Mouse (Mus musculus): ENCODE measurements around the gene Smarcd2. TPM values are rescaled to one million over a fixed set of nuclear protein-coding genes. Genes with fewer than 3 reads are reported as not detected.

Gene Smarcd2
- polyA plus RNA-seq (2017; shearing (Covaris generic)): 186 TPM

GRCm38 (mm10) chr11:106272644-106273310 lies at the start of gene Smarcd2:
Gene Smarcd2, minus strand, starts transcription at chr11:106272972.

DNA sequence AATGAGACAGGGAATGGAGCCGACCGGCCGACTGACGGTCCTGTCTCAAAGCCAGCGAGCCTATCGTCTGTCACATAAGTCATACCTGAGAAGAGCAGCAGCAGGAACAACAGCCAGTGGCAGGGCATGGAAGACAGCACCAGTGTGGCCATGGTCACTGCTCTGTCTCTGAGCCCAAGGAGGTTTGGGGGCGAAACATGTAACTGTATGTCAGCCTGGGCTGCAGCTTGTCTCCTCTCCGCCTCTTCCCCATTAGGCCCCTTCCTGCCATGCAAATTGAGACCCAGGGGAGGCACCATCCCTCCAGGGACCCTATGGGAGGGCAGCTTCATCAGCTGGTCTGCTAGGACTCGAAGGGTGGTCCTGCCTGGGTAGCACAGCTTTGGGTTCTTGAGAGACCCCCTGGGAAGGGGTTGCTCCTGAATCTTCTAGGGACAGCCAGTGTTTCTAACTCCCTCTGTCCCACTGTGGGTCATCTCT lies 41.6 kb upstream of the Smarcd2 start, which contains the start of gene Cd79b:
TSS of gene Cd79b (minus strand) at position 430 of the 480 bp plus-strand sequence.

DNA sequence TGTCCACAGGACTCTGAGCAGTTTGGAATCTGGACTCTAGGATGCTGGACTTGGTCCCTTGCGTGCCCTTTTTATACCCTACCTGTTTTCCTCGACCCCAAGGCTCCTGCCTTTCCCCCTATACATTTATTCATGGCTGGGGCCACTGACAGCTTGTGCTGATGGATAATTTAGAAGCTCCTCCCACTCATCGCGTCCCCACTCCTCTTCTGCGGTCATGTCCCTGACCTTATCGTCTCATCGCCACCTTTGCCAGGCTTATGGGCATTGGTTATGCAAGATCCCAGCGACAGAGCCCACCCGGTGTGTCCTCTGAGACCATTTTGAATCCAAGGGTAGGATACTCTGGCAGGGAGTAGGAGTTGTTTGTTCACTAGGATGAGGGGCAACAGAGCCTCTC lies 29.0 kb upstream of the Smarcd2 start, which contains the start of gene Gh:
TSS of gene Gh (minus strand) at position 101 of the 400 bp plus-strand sequence.

DNA sequence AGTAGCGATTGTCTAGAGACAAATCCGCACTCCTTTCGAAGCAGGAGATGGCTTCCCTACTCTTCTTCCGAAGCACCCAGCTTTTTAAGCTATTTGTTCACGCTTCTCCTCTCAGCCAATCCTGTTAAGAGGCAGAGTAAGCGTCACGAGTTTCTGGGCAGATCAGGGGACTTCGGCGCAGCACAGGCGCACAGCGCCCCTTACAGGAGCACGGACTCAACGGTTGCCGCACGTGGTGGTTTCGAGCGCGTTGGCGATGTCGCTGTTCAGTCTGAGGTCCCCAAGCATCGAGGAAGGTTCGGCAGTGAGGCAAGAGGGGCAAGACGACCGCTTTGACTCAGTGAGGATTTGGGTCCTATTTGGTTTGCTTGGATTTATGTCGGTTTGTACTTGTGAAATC lies 3.7 kb upstream of the Smarcd2 start, which contains the start of gene Tcam1:
TSS of gene Tcam1 (plus strand) at position 219 of the 400 bp plus-strand sequence.

DNA sequence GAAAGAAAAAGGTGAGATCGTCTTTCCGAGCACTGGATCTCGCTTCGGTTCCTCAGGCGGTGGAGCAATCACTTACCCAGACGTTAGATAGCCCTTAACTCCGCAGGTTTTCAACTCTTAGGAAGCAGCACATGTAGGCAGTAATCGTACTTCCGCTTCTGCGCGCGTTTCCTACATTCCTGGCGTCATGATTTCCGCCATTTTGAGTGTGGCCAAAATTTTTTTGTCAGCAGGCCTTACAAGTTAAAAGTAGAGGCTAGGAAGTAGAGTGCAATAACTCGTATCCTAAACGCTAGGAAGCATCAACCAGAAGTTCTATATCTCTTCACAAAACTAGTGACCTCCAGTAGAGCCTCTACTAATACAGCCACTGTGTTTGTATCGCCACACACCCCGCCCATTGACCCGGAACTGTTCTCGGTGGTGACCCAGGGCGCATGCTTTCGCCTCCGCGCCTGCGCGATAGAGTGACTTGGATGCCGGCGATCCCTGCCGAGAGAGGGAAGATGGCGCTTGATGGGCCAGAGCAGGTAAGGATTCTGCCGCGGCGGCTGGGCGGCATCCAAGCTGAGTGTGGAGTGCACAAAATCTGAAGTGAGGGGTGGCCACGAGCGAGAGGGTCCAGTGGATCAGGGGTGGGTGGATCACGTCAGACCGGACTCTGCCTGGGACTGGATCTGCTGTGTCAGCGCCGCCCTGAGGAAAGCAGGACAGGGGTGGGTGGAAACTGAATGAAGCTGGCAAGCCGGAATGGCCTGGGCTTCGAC lies 16.9 kb downstream of the Smarcd2 start, which contains the start of the genes Ftsj3 and Psmc5:
TSS of gene Ftsj3 (minus strand) at position 395 of the 767 bp plus-strand sequence.
TSS of gene Psmc5 (plus strand) at position 470 of the 767 bp plus-strand sequence.

DNA sequence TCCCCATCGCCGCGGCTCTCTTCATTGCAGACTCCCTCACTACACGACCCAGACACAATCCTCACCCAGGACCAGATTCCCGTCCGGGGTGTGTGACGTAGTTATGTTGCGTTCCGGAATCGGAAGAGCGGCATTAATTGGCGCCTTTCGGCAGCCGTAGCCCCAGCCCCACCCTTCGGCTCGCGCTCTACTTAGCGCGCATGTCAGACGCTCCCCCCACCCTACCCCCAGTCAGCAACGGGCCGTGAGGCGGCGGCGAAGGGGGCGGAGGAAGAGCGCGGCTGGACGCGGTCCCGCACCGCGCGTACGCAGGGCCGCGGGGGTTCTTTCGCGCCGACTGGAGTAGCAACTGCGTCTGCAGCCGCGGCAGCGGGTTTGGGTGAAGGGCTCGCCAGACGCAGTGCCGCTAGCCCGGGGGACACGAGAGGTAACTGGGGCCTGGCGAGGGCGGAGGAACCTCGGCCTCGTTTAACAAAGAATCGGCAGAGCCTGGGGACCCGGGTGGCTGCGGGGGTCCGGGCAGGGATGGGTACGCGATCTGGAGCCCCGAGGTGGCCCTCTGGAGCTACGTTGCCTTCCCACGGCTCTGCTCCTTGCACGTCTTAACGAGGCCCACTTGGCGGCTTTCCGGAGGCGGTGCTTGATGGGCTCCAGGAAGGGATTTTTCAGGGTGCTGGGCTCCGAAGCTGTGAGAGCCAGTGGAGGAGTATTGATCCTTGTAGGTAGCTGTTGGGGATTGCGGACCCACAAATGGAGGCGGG lies 55.9 kb downstream of the Smarcd2 start, which contains the start of gene Ddx42:
TSS of gene Ddx42 (plus strand) at position 197 of the 761 bp plus-strand sequence.

DNA sequence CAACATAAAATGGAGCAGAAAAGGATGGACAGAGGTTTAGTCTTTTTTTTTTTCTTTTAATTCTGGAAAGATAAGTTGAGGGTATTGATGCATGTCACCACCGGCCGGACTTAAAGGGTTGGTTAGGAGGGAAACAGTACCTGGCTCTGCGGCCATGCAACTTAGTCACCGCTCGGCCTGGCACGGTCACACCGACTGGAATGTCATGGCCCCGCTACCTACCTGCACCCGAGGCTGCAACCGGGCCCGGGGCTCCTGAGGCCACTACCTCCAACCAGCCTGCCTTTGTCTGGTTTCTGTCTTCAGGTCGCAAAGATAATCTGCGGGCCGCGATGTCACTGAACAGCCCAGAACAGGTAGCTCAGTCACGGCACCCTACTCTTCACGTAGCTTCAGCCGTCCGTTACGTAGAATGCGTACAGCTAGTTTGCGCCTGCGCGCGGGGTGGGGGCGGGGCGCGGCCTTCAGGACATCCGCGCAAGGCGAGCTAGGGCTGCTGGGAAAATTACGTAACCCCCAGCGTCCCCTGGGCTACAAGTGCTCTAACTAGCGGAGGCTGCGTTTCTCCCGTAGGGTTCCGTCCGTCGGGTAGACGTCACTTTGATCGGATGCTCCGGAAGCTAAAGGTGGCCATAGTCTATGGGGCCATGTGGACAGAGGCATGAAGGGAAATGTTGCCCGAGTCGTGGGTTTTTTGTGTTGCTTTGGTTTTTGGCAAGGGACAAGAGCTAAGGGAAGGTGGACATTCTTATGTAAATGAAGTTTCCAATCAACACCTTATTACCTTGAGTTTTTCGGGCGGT lies 56.6 kb downstream of the Smarcd2 start, which contains the start of gene Ccdc47:
TSS of gene Ccdc47 (minus strand) at position 418 of the 803 bp plus-strand sequence.

Other genes with a start within 250 kb of the Smarcd2 start
- gene Dcaf7, start 236.1 kb downstream of the Smarcd2 start, polyA plus RNA-seq (2017; shearing (Covaris generic)): 87.8 TPM
- 15.5 TPM for gene Taco1, start 206.9 kb downstream of the Smarcd2 start, polyA plus RNA-seq (2017; shearing (Covaris generic))
- 102 TPM for gene Map3k3, start 188.4 kb downstream of the Smarcd2 start, polyA plus RNA-seq (2017; shearing (Covaris generic))
- 0.87 TPM for gene Gm10840, start 112.1 kb downstream of the Smarcd2 start, polyA plus RNA-seq (2017; shearing (Covaris generic))
- gene Limd2, start 112.1 kb downstream of the Smarcd2 start, polyA plus RNA-seq (2017; shearing (Covaris generic)): 1,824 TPM
- 33.1 TPM for gene Strada, start 70.8 kb downstream of the Smarcd2 start, polyA plus RNA-seq (2017; shearing (Covaris generic))
- gene Ccdc47, start 56.6 kb downstream of the Smarcd2 start, polyA plus RNA-seq (2017; shearing (Covaris generic)): 97.3 TPM
- gene Ddx42, start 56.0 kb downstream of the Smarcd2 start, polyA plus RNA-seq (2017; shearing (Covaris generic)): 104 TPM
- gene Ftsj3, start 16.9 kb downstream of the Smarcd2 start, polyA plus RNA-seq (2017; shearing (Covaris generic)): 72.1 TPM
- gene Psmc5, start 16.8 kb downstream of the Smarcd2 start, polyA plus RNA-seq (2017; shearing (Covaris generic)): 192 TPM
- gene Tcam1, start 3.7 kb upstream of the Smarcd2 start, polyA plus RNA-seq (2017; shearing (Covaris generic)): 0.18 TPM
- not detected for gene Gh, start 28.9 kb upstream of the Smarcd2 start, polyA plus RNA-seq (2017; shearing (Covaris generic))
- 39.5 TPM for gene Cd79b, start 41.8 kb upstream of the Smarcd2 start, polyA plus RNA-seq (2017; shearing (Covaris generic))
- gene Scn4a, start 80.3 kb upstream of the Smarcd2 start, polyA plus RNA-seq (2017; shearing (Covaris generic)): not detected
- 0.24 TPM for gene Prr29, start 92.5 kb upstream of the Smarcd2 start, polyA plus RNA-seq (2017; shearing (Covaris generic))
- gene Icam2, start 115.1 kb upstream of the Smarcd2 start, polyA plus RNA-seq (2017; shearing (Covaris generic)): 119 TPM
- gene Ern1, start 214.9 kb upstream of the Smarcd2 start, polyA plus RNA-seq (2017; shearing (Covaris generic)): 4.1 TPM

All from CD4-positive, CD25-positive, alpha-beta regulatory T cell (primary cell).